Mouse (Mus musculus) gastrocnemius, postnatal 25 days (tissue): ENCODE measurements at regions not wholly inside any gene's neighbourhood (a gene's known extent, or its start where the extent isn't known, plus 50 kb on each side); places are given as distances from the start of the nearest gene placed in this dataset.

Experiments
- DNase-seq: peaks from one replicate; pipeline ENCODE4 v3.0.0; 2022

DNA sequence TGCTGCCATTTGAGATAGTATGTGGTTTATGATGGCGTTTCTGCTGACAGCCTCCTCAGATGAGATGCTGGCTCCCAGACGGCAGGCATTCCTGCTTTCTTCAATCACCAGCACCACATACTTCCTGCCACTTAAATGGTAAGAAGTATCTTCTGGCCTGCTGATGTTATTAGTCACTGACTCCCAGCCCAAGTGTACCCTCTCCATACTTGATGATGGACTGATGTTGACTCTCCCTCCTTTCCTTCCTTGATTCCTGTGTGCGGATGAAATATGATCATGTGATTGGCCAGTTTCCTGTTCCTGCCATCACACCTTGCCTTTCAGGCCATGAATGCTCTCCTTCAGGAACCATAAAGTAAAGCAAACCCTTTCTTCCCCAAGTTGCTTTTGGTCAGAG lies 50.8 kb upstream of the Rpl10-ps3 start:
- DNase-seq = no peak

DNA sequence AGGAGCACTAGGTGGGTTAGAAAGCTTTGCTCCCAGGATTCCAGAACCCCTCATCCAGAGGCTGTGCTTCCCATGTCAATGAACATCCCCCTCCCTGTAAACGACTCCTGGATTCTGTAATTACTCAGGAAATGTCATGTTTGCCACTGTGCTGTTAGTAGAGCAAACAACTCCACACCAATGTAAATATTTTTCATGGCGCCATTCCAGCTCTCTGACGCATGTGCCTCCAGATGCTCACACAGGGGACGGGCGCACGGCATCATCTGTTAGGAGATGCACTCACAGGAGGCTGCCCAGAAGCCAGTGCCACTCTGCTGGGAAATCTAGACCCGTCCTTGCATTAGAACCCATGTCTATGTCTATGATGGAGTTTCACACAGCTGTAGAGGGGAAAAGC lies 51.3 kb upstream of the Rpl10-ps3 start:
- DNase-seq = no peak

DNA sequence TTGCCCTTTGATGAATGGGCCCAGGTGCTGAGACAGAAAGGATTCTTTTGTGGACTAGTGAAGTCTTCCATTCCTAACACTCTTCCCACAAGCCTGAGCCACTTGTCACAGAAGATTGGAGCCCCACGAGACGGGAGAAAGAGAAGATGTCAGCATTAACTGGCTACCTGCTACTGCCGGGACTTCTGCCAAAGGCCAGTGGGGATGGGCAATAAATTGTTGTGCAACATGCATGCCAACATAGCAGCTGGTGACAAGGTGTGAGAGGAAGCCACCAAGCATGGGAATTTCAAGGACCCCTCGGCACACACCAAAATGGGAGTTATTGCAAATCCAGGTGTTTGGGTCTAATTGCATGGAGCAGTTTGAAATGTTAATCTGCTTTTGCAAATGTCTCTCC lies 63.6 kb upstream of the Rpl10-ps3 start:
- DNase-seq = no peak

DNA sequence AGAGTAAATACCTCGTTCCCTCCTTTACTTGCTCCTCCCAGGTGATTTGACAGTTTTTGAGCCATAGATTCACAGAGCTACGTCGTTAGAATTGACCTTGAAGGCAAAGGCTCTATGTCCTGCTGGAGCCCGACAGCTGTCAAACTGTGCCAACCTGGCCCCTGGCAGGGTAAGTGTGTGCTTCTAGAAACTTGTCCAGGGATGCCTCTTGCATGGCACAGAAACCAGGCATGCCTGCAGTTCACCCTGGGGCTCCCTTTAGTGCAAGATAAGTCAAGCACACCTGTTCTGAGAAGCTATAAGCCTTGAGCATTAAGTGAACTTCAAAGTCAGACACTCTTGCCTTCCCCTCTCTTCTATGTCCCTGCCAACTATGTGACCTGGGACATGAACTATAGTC lies 64.1 kb upstream of the Rpl10-ps3 start:
- no peak for DNase-seq

DNA sequence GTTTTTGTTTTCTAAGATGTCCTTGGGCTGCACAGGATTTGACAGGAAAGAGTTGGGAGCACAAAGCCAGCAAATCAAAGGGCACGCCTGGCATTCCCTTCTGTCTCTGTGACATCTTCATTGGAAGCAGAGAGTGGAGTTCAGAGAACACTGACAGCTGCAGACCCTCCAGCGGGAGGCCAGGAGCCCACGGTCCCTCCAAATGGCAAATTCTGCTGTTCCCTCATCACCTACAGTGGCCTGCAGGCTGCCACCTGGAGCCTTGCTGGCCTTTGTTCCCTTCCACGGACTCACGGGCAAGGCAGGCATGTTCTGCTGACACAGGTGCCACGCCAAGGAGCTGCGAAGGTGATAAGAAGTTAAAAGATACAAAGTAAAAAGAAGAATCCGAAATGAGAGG lies 68.2 kb upstream of the Rpl10-ps3 start:
- no peak for DNase-seq

DNA sequence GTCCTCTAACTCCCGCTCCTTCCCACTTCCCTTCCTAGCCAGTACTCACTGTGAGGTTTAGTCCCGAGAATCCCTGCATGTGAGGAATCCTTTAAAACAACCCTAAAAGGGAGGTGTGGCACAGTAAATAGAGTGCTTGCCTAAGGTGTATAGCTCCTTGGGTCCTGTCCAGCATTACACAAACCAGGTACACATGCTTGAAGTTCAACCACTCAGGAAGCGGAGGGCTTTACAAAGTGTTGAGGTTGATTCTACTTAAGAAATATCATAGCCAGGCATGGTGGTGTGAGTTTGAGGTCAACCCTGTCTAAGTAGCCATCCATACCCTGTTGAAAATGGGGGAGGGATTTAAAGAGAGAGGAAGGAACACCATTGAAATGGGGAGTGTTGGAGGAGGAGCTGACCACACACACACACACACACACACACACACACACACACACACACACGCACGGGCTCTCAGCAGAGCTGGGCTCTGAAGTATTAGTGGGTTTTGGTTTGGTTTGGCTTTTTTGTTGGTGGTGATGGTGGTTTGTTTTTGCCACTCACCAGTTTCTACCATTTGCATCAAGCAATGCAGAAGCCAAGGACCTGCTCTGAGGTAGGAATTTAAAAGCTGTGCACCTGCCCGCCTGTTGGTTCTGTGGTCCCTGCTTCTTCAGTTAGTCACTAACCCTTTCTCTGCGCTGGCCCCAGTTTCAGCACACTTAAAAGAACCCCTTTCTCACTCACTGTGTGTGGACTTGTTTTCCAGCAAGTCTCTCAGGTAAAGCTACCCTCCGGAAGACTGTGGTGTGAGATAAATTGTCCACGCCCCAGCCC lies 69.0 kb upstream of the Rpl10-ps3 start:
- no peak for DNase-seq

DNA sequence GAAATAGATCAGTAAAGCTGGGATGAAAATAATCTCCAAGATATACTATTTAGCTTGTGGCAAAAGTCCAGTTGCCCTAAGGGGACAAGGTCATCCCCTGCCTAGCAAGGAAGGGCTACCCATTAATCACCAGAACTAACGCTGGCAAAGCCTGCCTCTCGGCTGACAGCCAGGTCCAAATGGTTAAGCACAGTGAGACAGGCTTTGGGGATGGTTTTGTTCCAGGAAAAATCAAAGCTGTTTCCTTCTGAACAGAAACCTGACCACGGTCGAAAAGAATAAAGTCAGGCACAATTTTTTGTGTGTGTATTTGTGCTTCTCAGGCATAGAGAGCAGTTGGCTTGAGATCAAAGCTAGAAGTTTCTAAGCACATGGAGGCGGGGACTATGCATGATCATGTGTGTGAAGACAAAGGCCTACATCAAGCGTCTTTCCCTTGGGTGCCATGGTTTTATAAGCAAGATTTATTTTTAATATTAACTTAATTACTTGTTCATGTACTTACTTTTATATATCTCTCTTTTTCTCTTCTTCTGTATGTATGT lies 70.1 kb upstream of the Rpl10-ps3 start:
- no peak for DNase-seq

DNA sequence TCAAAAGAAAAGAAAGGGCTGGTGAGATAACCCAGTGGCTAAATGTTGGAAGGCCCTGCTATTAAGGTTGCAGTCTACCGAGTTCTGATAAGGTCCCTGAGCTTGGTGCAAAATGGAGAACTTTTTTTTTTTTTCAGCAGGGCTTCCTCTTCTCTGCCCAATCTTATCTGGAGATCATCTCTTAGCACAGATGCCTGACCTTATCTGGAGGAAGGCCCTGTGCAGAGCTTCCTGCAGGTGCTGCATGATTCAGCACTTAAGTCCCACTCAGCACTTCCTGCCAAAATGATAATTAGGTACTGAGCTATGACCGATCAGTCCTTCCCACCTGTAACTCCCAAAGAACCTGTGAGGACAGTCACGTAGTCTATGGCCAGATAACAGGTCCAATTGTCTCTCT lies 71.9 kb upstream of the Rpl10-ps3 start:
- DNase-seq = no peak

DNA sequence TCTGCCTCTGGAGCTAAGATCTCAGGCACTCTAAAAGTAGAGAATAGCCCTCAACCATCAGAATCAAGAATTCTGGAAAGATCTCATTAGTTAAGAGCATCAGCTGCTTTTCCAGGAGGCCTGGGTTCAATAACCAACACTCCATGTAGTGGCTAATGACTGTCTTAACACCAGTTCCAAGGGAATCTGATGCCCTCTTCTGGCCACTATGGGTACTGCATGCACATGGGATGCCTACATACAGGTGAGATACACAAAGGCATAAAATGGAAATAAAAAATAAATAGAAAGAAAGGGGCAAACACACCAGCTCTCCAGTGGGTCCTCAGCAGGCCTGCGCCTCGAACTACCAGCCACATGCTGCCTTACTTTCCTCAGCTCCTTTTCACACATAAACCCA lies 73.3 kb upstream of the Plet1 start:
- no peak for DNase-seq

DNA sequence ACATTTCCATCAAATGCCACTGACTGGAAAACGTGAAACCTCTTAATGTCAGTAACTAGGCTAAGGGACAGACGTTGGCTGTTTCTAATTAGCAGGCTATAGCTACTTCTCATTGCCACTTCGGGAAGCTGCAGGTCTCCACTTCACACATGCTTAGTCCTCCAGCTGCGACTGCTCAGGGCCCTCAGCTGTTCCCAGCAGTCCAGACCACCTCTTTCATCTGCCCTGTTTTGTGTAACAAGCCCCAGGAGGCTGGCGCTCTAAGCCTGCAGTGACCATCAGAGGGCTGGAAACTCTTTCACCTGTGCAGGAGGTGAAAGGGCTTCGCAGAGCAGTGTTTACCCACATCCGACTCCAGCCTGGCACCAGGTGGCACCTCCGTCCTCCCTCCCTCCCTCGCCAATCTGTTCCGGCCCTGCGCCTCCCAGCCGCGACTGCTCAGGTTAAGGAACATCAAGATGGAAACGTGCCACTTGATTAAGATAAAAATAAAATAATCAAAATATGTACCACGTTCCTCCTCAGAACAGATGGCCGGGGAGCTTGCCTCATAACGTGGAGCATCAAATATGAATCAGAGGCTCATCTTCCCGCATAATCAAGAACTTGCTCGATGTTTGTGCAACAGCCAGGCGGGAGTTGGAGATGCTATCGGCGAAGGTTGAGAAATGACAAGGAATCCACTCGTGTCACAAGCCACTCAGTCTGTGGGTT lies 72.6 kb upstream of the Plet1 start:
- no peak for DNase-seq

DNA sequence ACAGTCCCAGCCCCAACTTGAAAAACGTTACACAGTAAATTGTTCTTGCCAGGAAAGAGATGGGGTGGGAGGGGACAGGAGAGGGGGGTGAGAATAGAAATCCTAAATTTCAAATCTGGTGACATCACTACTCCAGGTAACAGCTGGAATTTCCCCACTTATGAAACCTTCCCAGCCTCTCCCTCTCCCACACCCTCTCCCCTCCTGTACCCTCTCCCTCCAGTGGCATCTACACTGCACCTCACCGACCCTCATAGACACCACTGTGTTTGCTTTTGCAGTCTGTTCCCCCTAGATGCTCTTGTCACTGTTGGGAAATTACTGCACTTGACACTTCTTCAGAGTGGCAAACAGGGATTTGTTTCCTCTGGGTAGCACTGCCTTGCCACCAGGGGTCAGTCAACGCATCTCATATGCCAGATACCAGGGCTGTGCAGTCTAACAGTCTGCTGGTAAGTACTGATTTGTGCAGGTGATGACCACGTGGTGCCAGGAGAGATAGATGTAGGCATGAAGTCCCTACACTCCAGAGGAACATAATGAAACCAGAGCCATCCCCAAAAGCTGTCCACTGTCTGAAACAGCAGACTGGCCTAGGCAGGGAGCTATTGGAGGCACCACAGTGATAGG lies 68.3 kb upstream of the Plet1 start:
- DNase-seq = no peak

DNA sequence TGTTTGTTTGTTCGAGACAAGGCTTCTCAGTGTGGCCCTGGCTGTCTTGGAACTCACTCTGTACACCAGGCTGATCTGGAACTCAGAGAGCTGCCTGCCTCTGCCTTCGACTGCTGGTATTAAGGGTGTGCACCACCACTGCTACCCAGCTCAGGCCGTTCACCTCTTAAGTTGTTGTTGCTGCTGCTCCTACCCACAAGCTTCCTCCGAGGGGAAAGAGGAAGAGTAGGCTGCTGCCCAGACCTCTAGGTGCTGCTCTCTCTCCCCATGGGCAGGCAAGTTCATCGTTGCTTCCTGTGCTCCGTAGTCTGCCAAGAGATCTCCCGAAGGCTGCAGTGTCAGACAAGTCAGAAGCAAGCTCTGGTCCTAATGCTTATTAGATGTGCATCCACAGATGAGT lies 64.2 kb upstream of the Plet1 start:
- DNase-seq = no peak

DNA sequence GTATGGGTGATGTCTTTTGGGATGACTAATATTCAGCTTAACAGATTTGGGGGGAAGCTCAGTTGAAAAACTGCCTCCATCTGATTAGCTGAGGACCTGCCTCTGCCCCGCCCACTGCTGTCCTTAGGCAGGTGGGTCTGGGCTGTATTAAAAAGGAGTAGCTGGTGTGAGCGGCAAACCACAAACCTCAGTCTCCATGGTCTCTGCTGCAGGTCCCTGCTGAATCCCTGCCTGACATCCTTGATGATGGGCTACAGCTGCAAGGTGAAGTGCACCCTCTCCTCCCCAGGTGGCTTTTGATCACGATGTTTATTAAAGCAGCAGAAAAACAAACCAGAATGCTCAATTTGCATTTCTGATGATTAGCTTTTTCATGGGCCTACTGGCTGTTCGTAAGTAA lies 60.8 kb upstream of the Plet1 start:
- no peak for DNase-seq

DNA sequence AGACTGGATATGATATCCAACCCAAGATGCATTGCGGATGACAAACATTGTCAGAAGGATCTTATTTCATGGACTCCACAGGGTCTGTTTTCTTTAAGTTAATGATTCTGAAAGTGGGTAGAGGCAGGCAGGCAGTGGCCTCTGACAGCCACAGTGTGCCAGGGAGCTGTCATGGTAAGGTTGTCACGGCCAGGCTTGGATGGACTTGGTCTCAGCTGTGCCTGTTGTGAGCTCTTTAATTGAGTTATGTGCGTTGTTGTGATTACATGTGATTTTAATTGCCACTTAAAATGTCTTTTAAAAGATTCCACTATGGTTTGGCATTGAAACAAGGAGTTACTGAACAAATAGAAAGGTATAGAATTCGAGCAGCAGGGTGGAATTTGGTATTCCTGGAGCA lies 60.3 kb upstream of the Plet1 start:
- DNase-seq = no peak

DNA sequence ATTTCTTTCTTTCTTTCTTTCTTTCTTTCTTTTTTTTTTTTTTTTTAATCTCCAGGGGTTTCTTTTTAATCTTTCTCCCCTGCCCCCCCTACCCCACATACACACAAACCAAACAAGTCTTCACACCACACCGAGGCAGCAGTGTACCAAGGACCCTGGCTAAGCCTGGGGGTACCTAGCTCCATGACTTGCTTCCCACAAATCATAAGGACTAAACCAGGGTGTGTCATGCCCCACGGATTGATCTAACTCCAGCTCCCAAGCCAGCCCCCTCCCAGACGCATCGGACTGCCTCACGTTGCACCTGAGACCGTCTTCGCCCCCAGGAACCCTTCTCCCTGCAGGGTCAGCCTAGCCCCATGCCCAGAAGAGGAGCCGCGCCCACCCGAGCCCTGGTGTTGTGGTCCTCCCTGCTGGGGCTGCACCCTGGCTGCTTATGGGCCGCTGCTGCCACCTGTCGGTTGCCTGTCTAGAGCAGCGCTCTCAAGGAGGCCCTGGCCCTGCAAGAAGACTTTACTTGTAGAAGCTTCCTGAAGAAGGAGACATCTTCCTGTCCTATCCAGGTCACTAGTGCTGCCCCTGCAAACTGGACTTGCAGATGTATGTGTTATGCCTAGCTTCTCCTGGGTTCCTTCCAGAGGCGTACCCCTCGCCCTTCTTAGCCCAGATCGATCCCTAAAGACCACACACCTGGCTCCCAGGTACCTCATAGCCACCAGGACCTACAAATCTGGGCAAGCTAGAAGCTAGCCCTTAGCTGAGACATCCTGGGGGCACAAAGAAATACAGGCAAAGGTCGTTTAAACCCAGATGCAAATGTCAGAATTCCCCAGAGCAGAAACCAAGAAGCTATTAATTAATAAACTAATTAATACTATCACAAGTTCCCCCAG lies 56.2 kb upstream of the Plet1 start:
- DNase-seq = peak; percentile 50

DNA sequence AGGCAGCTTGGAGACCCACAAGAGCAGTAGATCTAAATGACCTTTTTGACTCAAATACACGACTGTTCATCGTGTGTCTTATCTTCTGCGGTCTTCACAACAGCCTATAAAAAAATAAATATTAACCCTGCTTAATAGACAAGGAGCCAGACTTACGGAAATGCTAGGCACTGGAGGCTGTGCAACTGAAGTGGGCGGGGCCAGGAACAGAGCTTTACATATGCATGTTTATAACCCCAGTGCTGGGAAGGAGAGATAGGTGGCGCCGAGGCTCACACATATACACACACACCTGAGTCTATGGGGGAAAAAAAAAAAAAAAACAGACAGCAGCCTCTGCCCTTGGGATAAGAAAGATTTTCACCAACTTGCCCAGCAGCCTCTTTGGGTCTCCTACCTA lies 55.6 kb upstream of the Plet1 start:
- DNase-seq = no peak

DNA sequence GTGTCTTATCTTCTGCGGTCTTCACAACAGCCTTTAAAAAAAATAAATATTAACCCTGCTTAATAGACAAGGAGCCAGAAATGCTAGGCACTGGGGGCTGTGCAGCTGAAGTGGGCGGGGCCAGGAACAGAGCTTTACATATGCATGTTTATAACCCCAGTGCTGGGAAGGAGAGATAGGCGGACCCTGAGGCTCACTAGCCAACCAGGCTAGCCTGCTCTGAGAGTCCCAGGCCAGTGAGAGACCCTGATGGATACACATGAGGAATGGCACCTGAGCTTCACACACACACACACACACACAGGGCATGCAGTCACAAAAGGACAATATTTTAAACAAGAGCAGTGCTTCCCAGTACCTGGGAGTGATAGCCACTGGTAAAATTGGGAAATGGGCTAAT lies 54.1 kb upstream of the Plet1 start:
- no peak for DNase-seq

DNA sequence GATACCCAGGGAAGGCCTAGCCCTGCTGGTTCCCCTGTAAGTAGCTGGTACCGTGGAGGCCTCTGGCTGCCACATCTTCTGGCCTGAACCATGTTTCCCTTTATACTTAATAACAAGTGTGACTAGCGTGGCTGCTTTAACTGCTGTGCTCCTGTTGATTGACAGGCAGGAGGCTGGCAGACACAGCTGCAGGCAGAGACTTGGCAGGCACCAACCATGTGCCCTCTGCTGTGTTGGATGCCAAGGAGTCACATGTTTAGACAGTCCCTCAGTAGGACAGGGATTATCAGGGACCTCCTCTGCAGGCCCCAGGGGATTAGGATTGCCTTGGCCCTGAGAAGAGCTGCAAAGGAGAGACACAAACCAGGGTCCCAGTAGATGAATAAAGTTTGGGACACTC lies 53.6 kb upstream of the Plet1 start:
- DNase-seq = peak; percentile 65

DNA sequence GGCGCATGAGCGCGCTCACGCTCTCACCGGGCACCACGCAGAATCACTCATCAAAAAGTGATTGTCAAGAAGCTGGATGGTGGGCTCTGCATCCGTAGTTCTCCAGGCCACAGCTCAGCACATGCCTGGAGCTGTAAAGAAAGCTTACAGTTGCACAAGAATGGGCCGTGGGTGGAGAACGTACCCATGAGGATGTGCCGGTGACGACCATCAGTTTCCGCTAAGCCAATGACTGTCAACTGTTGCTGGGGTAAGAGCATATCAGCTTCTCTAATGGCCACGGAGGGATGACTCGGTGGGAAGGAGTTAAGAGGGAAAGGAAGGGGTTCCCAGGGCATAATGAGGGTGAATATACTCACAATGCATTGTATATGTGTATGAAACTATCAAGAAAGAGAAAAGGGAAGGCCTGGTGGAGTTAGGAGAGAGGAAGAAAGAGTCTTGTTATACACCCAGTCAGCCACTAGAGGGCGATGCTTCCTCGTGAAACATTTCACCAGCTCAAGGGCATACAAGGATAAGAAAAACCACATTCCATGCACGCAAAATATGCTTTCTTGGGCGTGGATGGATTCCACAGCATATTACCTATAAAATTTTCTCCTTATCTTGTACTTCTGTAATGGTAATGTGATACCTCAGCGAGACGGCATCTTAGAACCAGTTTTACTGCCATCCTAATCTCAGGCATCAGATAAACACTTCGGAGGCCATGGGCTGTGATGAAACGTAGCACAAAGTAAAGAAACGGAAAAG lies 50.4 kb upstream of the Plet1 start:
- DNase-seq = no peak
